Mouse (Mus musculus) spleen, adult 2 months (tissue): Measurements from ENCODE around the gene Fndc7. TPM values are rescaled to one million over a fixed set of nuclear protein-coding genes. Genes with fewer than 3 reads are reported as not detected.

ENCODE experiments used
- DNase-seq, 2 experiments: peaks; one replicate each; pipeline versions ENCODE4 v3.0.0 to v3.0.0-alpha.2; 2012 to 2021; ENCODE audit warnings: low spot score in 2 of 2, low read depth in 1 of 2
- H3K27ac ChIP-seq: fragments of 200-500 bp; 2 replicates; pipeline ENCODE4 v1.5.1; 2012; ENCODE audit warnings: low read length, inconsistent platforms; ENCODE audit not compliant: insufficient read depth
- H3K27me3 ChIP-seq: fragments of 200-500 bp; 2 replicates; pipeline ENCODE4 v1.6.1; 2012; ENCODE audit warnings: mild to moderate bottlenecking, moderate library complexity, low read length, inconsistent platforms; ENCODE audit not compliant: control insufficient read depth, insufficient read depth
- H3K36me3 ChIP-seq: fragments of 200-500 bp; 2 replicates; pipeline ENCODE4 v1.6.1; 2012; ENCODE audit warnings: mild to moderate bottlenecking, low read length, inconsistent platforms; ENCODE audit not compliant: control insufficient read depth, insufficient read depth
- H3K4me1 ChIP-seq: fragments of 200-500 bp; 2 replicates; pipeline ENCODE4 v1.6.1; 2011; ENCODE audit warnings: inconsistent platforms; ENCODE audit not compliant: control insufficient read depth, insufficient read depth, insufficient read length
- H3K4me3 ChIP-seq: fragments of 200-500 bp; 2 replicates; pipeline ENCODE4 v1.5.1; 2011; ENCODE audit warnings: mild to moderate bottlenecking, inconsistent platforms; ENCODE audit not compliant: insufficient read depth, insufficient read length; ENCODE audit errors: extremely low read depth
- CTCF ChIP-seq: fragments of 200-500 bp; IDR thresholded peaks from 2 replicates; pipeline ENCODE4 v1.5.1; 2011; ENCODE audit warnings: mild to moderate bottlenecking, inconsistent platforms; ENCODE audit not compliant: insufficient read depth, insufficient read length, insufficient replicate concordance; ENCODE audit errors: extremely low read depth
- POLR2A ChIP-seq: fragments of 200-500 bp; IDR thresholded peaks from 2 replicates; pipeline ENCODE4 v1.6.1; 2011; ENCODE audit warnings: low read depth, low read length, inconsistent platforms
- WGBS: fragments of 180-500 bp; shearing (Covaris S2); methylation state at CpG from one replicate; pipeline ENCODE4 v1.1.7; 2018; 5-methylcytosine and 5-hydroxymethylcytosine counted together
- polyA plus RNA-seq: library from polyadenylated mRNA; depleted of rRNA; stranded (reverse); fragments of >200 nt; gene quantifications from 2 replicates; pipeline ENCODE4 v1.2.3, GENCODE M21; 2012; rRNA removed

Gene Fndc7
- polyA plus RNA-seq, 1 experiment, result 2.0 TPM

- 83% methylated on average over 4 of the region's 4 CpGs for WGBS
- Histone ChIP-seq H3K27ac (no peak overlapping the region), H3K36me3 (peaks cover 25% of the 10 kb centered on the region), H3K27me3 (no peaks in the 10 kb centered on the region), H3K4me1 (no peaks in the 10 kb centered on the region), H3K4me3 (no peak overlapping the region)
- TF ChIP-seq POLR2A, result no peak
- DNase-seq, result no peak
Observed at GRCm38 (mm10) chr3:108810747-108811263, 79.0 kb downstream of the Fndc7 start.

GRCm38 (mm10) chr3:108805622-108806021 is 84.2 kb downstream of the Fndc7 start:
- WGBS, result 90% methylated on average over 5 of the region's 5 CpGs
- no peak for TF ChIP-seq POLR2A
- TF ChIP-seq CTCF, result no peak
- Histone ChIP-seq H3K27ac (no peak overlapping the region), H3K27me3 (no peaks in the 10 kb centered on the region), H3K4me3 (no peak overlapping the region), H3K4me1 (no peaks in the 10 kb centered on the region), H3K36me3 (peaks cover 33% of the 10 kb centered on the region)
- no peak for DNase-seq

Other genes starting within 250 kb of the Fndc7 start
- 21.4 and 29.2 TPM in 2 replicates for gene Clcc1, start 236.1 kb downstream of the Fndc7 start, polyA plus RNA-seq
- gene Gpsm2, start 167.7 kb downstream of the Fndc7 start, polyA plus RNA-seq, result 1.8 and 2.5 TPM in 2 replicates
- gene Aknad1, start 150.3 kb downstream of the Fndc7 start, polyA plus RNA-seq, result 0.05 and 0.07 TPM in 2 replicates
- 6.0 and 6.9 TPM in 2 replicates for gene Stxbp3, start 49.5 kb downstream of the Fndc7 start, polyA plus RNA-seq
- 61.4 and 111 TPM in 2 replicates for gene Prpf38b, start 21.7 kb upstream of the Fndc7 start, polyA plus RNA-seq
- gene Henmt1, start 49.9 kb upstream of the Fndc7 start, polyA plus RNA-seq, result 0.33 and 0.54 TPM in 2 replicates
- gene Gm9857, start 50.4 kb upstream of the Fndc7 start, polyA plus RNA-seq, result not detected in 2 replicates
- gene Fam102b, start 137.6 kb upstream of the Fndc7 start, polyA plus RNA-seq, result 1.8 and 2.5 TPM in 2 replicates
- not detected in 2 replicates for gene Slc25a54, start 190.5 kb upstream of the Fndc7 start, polyA plus RNA-seq
- gene Slc25a24, start 233.1 kb upstream of the Fndc7 start, polyA plus RNA-seq, result 1.7 and 3.2 TPM in 2 replicates